Mouse (Mus musculus): ENCODE measurements around the gene Mroh3. TPM values are rescaled to one million over a fixed set of nuclear protein-coding genes. Genes with fewer than 3 reads are reported as not detected.

The Mroh3 gene
- polyA plus RNA-seq, 1 experiment: 0.11 TPM

GRCm38 (mm10) chr1:136156951-136157350, 55.7 kb downstream of the Mroh3 start:
- 98% methylated on average over 4 of the region's 4 CpGs for WGBS
- Histone ChIP-seq H3K4me3 (ENCODE audit: control insufficient read depth, insufficient read depth, low read length) (no peak overlapping the region), H3K27ac (ENCODE audit: control insufficient read depth, insufficient read depth, low read length) (no peak overlapping the region), H3K36me3 (ENCODE audit: control insufficient read depth, insufficient read depth, low read length) (peaks cover 97% of the 10 kb centered on the region), H3K27me3 (ENCODE audit: control insufficient read depth, insufficient read depth, low read length) (no peaks in the 10 kb centered on the region), H3K4me1 (replicated peaks; ENCODE audit: control insufficient read depth, insufficient read depth, low read length) (no peaks in the 10 kb centered on the region)
- TF ChIP-seq POLR2A (IDR thresholded peaks at IDR 0.05; ENCODE audit: control insufficient read depth, extremely low read depth, insufficient read depth, low read length, poor library complexity): no peak
- no peak for TF ChIP-seq CTCF (IDR thresholded peaks at IDR 0.05; ENCODE audit: borderline replicate concordance, control insufficient read depth, extremely low read depth, insufficient read depth, low read length, poor library complexity)
- DNase-seq: no peak

GRCm38 (mm10) chr1:136156304-136156703, 56.3 kb downstream of the Mroh3 start:
- Histone ChIP-seq H3K36me3 (ENCODE audit: control insufficient read depth, insufficient read depth, low read length) (peaks cover 97% of the 10 kb centered on the region), H3K27ac (ENCODE audit: control insufficient read depth, insufficient read depth, low read length) (no peak overlapping the region), H3K4me3 (ENCODE audit: control insufficient read depth, insufficient read depth, low read length) (no peak overlapping the region), H3K27me3 (ENCODE audit: control insufficient read depth, insufficient read depth, low read length) (no peaks in the 10 kb centered on the region), H3K4me1 (replicated peaks; ENCODE audit: control insufficient read depth, insufficient read depth, low read length) (no peaks in the 10 kb centered on the region)
- 98% methylated on average over 4 of the region's 4 CpGs for WGBS
- DNase-seq: no peak
- TF ChIP-seq CTCF (IDR thresholded peaks at IDR 0.05; ENCODE audit: borderline replicate concordance, control insufficient read depth, extremely low read depth, insufficient read depth, low read length, poor library complexity) (no peak), POLR2A (IDR thresholded peaks at IDR 0.05; ENCODE audit: control insufficient read depth, extremely low read depth, insufficient read depth, low read length, poor library complexity) (no peak)

GRCm38 (mm10) chr1:136151371-136151770, 61.3 kb downstream of the Mroh3 start:
- H3K27ac ChIP-seq (ENCODE audit: control insufficient read depth, insufficient read depth, low read length): no peak overlapping the region
- peaks cover 93% of the 10 kb centered on the region for H3K36me3 ChIP-seq (ENCODE audit: control insufficient read depth, insufficient read depth, low read length)
- H3K4me3 ChIP-seq (ENCODE audit: control insufficient read depth, insufficient read depth, low read length): no peak overlapping the region
- H3K4me1 ChIP-seq (replicated peaks; ENCODE audit: control insufficient read depth, insufficient read depth, low read length): no peaks in the 10 kb centered on the region
- no peaks in the 10 kb centered on the region for H3K27me3 ChIP-seq (ENCODE audit: control insufficient read depth, insufficient read depth, low read length)
- 94% methylated on average over 8 of the region's 8 CpGs for WGBS
- DNase-seq: no peak
- no peak for TF ChIP-seq CTCF (IDR thresholded peaks at IDR 0.05; ENCODE audit: borderline replicate concordance, control insufficient read depth, extremely low read depth, insufficient read depth, low read length, poor library complexity)
- TF ChIP-seq POLR2A (IDR thresholded peaks at IDR 0.05; ENCODE audit: control insufficient read depth, extremely low read depth, insufficient read depth, low read length, poor library complexity): no peak

- TF ChIP-seq CTCF (IDR thresholded peaks at IDR 0.05; ENCODE audit: borderline replicate concordance, control insufficient read depth, extremely low read depth, insufficient read depth, low read length, poor library complexity) (no peak), POLR2A (IDR thresholded peaks at IDR 0.05; ENCODE audit: control insufficient read depth, extremely low read depth, insufficient read depth, low read length, poor library complexity) (no peak)
- 96% methylated on average over 9 of the region's 9 CpGs for WGBS
- no peak for DNase-seq
- no peak overlapping the region for H3K4me3 ChIP-seq (ENCODE audit: control insufficient read depth, insufficient read depth, low read length)
- H3K36me3 ChIP-seq (ENCODE audit: control insufficient read depth, insufficient read depth, low read length): peaks cover 93% of the 10 kb centered on the region
- H3K27me3 ChIP-seq (ENCODE audit: control insufficient read depth, insufficient read depth, low read length): no peaks in the 10 kb centered on the region
- H3K4me1 ChIP-seq (replicated peaks; ENCODE audit: control insufficient read depth, insufficient read depth, low read length): no peaks in the 10 kb centered on the region
- no peak overlapping the region for H3K27ac ChIP-seq (ENCODE audit: control insufficient read depth, insufficient read depth, low read length)
These were observed 62.9 kb downstream of the Mroh3 start for GRCm38 (mm10) chr1:136149702-136150101.

- Histone ChIP-seq H3K27me3 (ENCODE audit: control insufficient read depth, insufficient read depth, low read length) (no peaks in the 10 kb centered on the region), H3K27ac (ENCODE audit: control insufficient read depth, insufficient read depth, low read length) (no peak overlapping the region), H3K4me3 (ENCODE audit: control insufficient read depth, insufficient read depth, low read length) (no peak overlapping the region), H3K4me1 (replicated peaks; ENCODE audit: control insufficient read depth, insufficient read depth, low read length) (peaks cover 23% of the 10 kb centered on the region), H3K36me3 (ENCODE audit: control insufficient read depth, insufficient read depth, low read length) (peaks cover 36% of the 10 kb centered on the region)
- no peak for DNase-seq
- WGBS: 96% methylated on average over 10 of the region's 10 CpGs
- no peak for TF ChIP-seq POLR2A (IDR thresholded peaks at IDR 0.05; ENCODE audit: control insufficient read depth, extremely low read depth, insufficient read depth, low read length, poor library complexity)
- TF ChIP-seq CTCF (IDR thresholded peaks at IDR 0.05; ENCODE audit: borderline replicate concordance, control insufficient read depth, extremely low read depth, insufficient read depth, low read length, poor library complexity): no peak
These were observed 69.1 kb downstream of the Mroh3 start for GRCm38 (mm10) chr1:136143514-136143913.

GRCm38 (mm10) chr1:136142336-136142735, 70.3 kb downstream of the Mroh3 start:
- whole genome bisulfite sequencing: 89% methylated on average over 6 of the region's 6 CpGs
- no peaks in the 10 kb centered on the region for H3K27me3 ChIP-seq (ENCODE audit: control insufficient read depth, insufficient read depth, low read length)
- peaks cover 35% of the 10 kb centered on the region for H3K4me1 ChIP-seq (replicated peaks; ENCODE audit: control insufficient read depth, insufficient read depth, low read length)
- no peak overlapping the region for H3K27ac ChIP-seq (ENCODE audit: control insufficient read depth, insufficient read depth, low read length)
- peaks cover 24% of the 10 kb centered on the region for H3K36me3 ChIP-seq (ENCODE audit: control insufficient read depth, insufficient read depth, low read length)
- TF ChIP-seq CTCF (IDR thresholded peaks at IDR 0.05; ENCODE audit: borderline replicate concordance, control insufficient read depth, extremely low read depth, insufficient read depth, low read length, poor library complexity): no peak
- no peak for TF ChIP-seq POLR2A (IDR thresholded peaks at IDR 0.05; ENCODE audit: control insufficient read depth, extremely low read depth, insufficient read depth, low read length, poor library complexity)
- no peak for DNase-seq
- H3K4me3 ChIP-seq (ENCODE audit: control insufficient read depth, insufficient read depth, low read length): no peak overlapping the region

Data from thymus, adult 2 months (tissue).